Mouse (Mus musculus) lung, adult 2 months (tissue): Measurements from ENCODE around the gene Rbfox3.

Source experiments
- CTCF ChIP-seq: fragments of 200-500 bp; IDR thresholded peaks from 2 replicates; pipeline ENCODE4 v1.5.1; 2011; ENCODE audit warnings: mild to moderate bottlenecking, low read length, control low read depth; ENCODE audit not compliant: insufficient read depth
- POLR2A ChIP-seq: fragments of 200-500 bp; IDR thresholded peaks from 2 replicates; pipeline ENCODE4 v1.6.1; 2011; ENCODE audit warnings: low read depth, mild to moderate bottlenecking, control low read depth, low read length, borderline replicate concordance; ENCODE audit errors: extremely low read depth

DNA sequence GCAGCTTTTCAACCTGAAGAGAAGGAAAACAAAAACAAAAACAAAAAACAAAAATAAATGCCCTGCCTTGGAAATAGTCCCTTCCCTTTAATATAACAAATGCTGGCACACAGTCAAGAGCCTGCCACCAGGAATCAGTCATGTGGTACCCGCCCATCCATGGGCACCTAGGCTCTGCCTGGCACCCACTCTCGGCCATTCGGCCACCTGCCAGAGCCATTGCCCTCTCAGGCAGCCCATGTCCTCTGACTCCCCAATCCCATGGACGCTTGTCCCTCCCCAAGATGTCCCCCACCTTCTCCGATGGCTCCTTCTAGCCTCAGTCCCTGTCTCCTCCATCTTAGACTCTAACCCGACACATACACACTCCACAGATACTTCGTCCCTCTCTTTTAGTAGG is 100.0 kb downstream of the Rbfox3 start:
- no peak for TF ChIP-seq CTCF
- TF ChIP-seq POLR2A: no peak
